Mouse (Mus musculus) kidney, embryonic 14.5 days (tissue): ENCODE measurements around the gene Drg1. TPM values are rescaled to one million over a fixed set of nuclear protein-coding genes. Genes with fewer than 3 reads are reported as not detected.

Experiments used
- ATAC-seq: fragments of 200-750 bp; cut with Nextera tagmentation; 2 replicates; pipeline ENCODE4 v1.8.0; 2017; ENCODE audit warnings: moderate number of reproducible peaks, mild to moderate bottlenecking, moderate TSS enrichment, moderate library complexity; ENCODE audit not compliant: low FRiP score, low TSS enrichment
- H3K27ac ChIP-seq: fragments of 300-500 bp; sonication (generic); 2 replicates; pipeline ENCODE4 v1.5.1; 2014; ENCODE audit warnings: low read depth, mild to moderate bottlenecking, low read length, moderate library complexity, mixed read lengths
- H3K27me3 ChIP-seq: fragments of 300-500 bp; sonication (generic); 2 replicates; pipeline ENCODE4 v1.6.1; 2014; ENCODE audit warnings: mild to moderate bottlenecking, low read length; ENCODE audit not compliant: control insufficient read depth, insufficient read depth
- H3K36me3 ChIP-seq: fragments of 300-500 bp; sonication (generic); 2 replicates; pipeline ENCODE4 v1.6.1; 2014; ENCODE audit warnings: low read length, mixed read lengths; ENCODE audit not compliant: control insufficient read depth, insufficient read depth
- H3K4me1 ChIP-seq: fragments of 300-500 bp; sonication (generic); 2 replicates; pipeline ENCODE4 v1.6.1; 2014; ENCODE audit warnings: low read length, mixed read lengths; ENCODE audit not compliant: control insufficient read depth, insufficient read depth
- H3K4me2 ChIP-seq: fragments of 300-500 bp; sonication (generic); replicated peaks from 2 replicates; pipeline ENCODE4 v1.6.1; 2014; ENCODE audit warnings: low read depth, mild to moderate bottlenecking, low read length
- H3K4me3 ChIP-seq: fragments of 300-500 bp; sonication (generic); 2 replicates; pipeline ENCODE4 v1.5.1; 2014; ENCODE audit warnings: mild to moderate bottlenecking, low read length
- H3K9ac ChIP-seq: fragments of 300-500 bp; sonication (generic); 2 replicates; pipeline ENCODE4 v1.6.1; 2014; ENCODE audit warnings: low read depth, mild to moderate bottlenecking, low read length, moderate library complexity
- H3K9me3 ChIP-seq: fragments of 300-500 bp; sonication (generic); 2 replicates; pipeline ENCODE4 v1.6.1; 2016; ENCODE audit warnings: low read length; ENCODE audit not compliant: control insufficient read depth
- WGBS: fragments of 180-500 bp; shearing (Covaris S2); extraction: QIAGEN DNeasy Blood & Tissue Kit; methylation state at CpG from one replicate; pipeline ENCODE4 v1.1.7; 2014; 5-methylcytosine and 5-hydroxymethylcytosine counted together
- polyA plus RNA-seq: library from polyadenylated mRNA; unstranded; fragments of >200 nt; fragmentation: Nextera tagmentation; extraction: Ambion mirVana; gene quantifications from 2 replicates; pipeline ENCODE4 v1.2.1, GENCODE M21; 2014

The Drg1 gene
- polyA plus RNA-seq, 1 experiment from 2014 or later: 249 TPM

DNA sequence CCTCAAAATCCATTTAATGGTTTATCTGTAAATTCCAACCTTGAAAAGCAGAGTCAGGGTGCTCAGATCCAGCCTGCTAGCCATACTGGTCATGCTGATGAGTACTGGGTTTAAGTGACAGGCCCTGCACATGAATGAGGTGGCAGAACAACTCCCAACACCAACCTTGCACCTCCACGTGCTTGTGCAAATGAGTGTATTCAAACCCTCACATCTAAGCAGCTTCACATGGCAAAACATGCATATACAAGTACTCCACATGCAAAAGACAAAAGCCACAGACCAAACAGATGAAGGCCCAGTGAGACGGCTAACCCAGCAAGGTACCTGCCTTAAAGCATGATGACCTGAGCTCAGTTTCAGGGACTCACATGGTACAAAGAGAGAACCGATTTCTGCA, 19.7 kb upstream of the Drg1 start:
- H3K9ac ChIP-seq: no peak overlapping the region
- H3K4me1 ChIP-seq: peaks cover 9% of the 10 kb centered on the region
- no peak for ATAC-seq
- H3K36me3 ChIP-seq: no peaks in the 10 kb centered on the region
- WGBS: 91% methylated on average over 3 of the region's 3 CpGs
- H3K4me2 ChIP-seq: no peak overlapping the region
- H3K27me3 ChIP-seq: no peaks in the 10 kb centered on the region
- peaks cover 5% of the 10 kb centered on the region; the same call in 1 of the 2 replicates for H3K9me3 ChIP-seq
- no peak overlapping the region for H3K27ac ChIP-seq
- H3K4me3 ChIP-seq: no peak overlapping the region

DNA sequence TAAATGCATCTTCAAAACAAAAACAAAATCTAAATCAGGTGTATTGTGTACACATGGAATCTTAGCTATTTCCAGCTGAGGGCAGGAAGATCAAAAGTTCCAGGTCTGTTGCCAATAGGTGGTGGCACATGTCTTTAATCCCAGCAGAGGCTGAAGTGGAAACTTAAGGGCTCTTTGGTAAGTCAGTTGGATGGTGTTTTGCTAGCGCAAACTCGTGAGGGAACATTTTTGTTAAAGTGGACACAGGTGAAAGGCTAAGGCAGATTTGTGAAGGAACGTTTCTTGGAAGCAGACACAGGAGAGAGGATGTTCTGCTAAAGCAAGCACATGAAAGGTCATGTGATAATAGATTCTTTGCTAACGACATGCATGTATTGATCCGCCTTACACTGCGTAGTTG, 17.4 kb upstream of the Drg1 start:
- Histone ChIP-seq H3K4me3 (no peak overlapping the region), H3K27me3 (no peaks in the 10 kb centered on the region), H3K27ac (no peak overlapping the region), H3K9me3 (peaks cover 5% of the 10 kb centered on the region; the same call in 1 of the 2 replicates), H3K36me3 (no peaks in the 10 kb centered on the region), H3K4me1 (peaks cover 9% of the 10 kb centered on the region), H3K9ac (no peak overlapping the region), H3K4me2 (no peak overlapping the region)
- WGBS: 92% methylated on average over 6 of the region's 6 CpGs
- no peak for ATAC-seq

DNA sequence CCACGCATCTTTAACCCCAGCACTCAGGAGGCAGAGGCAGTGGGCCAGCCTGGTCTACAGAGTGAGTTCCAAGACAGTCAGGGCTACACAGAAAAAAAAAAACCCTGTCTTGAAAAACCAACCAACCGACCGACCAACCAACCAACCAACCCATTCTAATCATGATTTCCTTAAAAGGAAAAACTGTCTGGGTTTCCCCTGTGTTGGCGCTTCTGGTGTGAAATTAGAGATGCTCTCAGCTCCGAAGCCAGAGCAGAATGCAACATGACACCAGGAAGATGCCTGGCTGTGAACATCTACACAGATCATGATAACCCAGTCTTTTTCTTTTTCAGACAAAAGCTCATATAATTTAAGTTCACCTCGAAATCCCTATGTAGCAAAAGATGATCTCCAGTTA, 16.7 kb upstream of the Drg1 start:
- Histone ChIP-seq H3K27me3 (no peaks in the 10 kb centered on the region), H3K9me3 (peaks cover 5% of the 10 kb centered on the region; the same call in 1 of the 2 replicates), H3K4me1 (peaks cover 5% of the 10 kb centered on the region; the same call in 1 of the 2 replicates), H3K9ac (no peak overlapping the region), H3K4me2 (no peak overlapping the region), H3K4me3 (no peak overlapping the region), H3K36me3 (no peaks in the 10 kb centered on the region), H3K27ac (no peak overlapping the region)
- ATAC-seq: no peak
- WGBS: 64% methylated on average over 6 of the region's 6 CpGs

DNA sequence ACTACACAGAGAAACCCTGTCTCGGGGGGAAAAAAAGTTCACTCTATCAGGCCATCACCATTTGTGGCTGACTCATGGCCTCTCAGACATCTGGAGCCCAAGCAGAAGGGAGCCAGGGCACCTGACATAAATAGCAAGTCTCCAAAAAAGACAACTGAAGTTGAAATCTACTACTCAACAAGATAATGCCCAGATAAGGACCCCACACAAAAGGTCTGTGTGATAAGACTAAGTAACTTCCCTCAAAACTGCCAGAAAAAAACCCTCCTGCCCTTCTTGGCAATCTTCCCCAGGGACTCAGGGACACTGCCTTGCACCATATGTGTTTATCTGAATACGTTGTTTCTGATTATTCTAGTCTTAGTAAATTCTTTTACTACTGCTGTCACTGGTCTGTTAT, 13.5 kb upstream of the Drg1 start:
- 84% methylated on average over 2 of the region's 2 CpGs for WGBS
- H3K4me1 ChIP-seq: no peaks in the 10 kb centered on the region
- ATAC-seq: no peak
- no peak overlapping the region for H3K9ac ChIP-seq
- H3K4me2 ChIP-seq: no peak overlapping the region
- no peaks in the 10 kb centered on the region for H3K36me3 ChIP-seq
- H3K4me3 ChIP-seq: no peak overlapping the region
- H3K9me3 ChIP-seq: peaks cover 5% of the 10 kb centered on the region; the same call in 1 of the 2 replicates
- H3K27ac ChIP-seq: no peak overlapping the region
- H3K27me3 ChIP-seq: no peaks in the 10 kb centered on the region

DNA sequence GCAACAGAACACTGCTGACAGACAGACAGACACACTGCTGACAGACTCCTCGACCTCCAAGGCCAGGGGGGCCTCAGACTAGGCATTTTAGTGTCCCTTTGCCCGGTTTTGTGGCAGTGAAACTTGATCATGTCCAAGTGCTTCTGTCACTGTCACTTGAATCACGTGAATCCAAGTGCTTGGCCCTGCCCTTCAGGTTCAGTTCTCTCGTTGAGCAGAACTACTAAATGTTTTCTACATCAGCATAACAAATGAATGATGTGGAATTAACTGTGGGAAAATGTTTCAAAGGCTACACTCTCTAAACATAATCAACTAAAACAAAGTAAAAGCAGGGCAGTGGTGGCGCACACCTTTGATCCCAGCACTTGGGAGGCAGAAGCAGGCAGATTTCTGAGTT, 12.1 kb upstream of the Drg1 start:
- Histone ChIP-seq H3K4me1 (no peaks in the 10 kb centered on the region), H3K9ac (no peak overlapping the region), H3K9me3 (peaks cover 5% of the 10 kb centered on the region; the same call in 1 of the 2 replicates), H3K27me3 (no peaks in the 10 kb centered on the region), H3K4me3 (no peak overlapping the region), H3K36me3 (no peaks in the 10 kb centered on the region), H3K4me2 (no peak overlapping the region), H3K27ac (no peak overlapping the region)
- WGBS: 52% methylated on average over 5 of the region's 5 CpGs
- no peak for ATAC-seq

DNA sequence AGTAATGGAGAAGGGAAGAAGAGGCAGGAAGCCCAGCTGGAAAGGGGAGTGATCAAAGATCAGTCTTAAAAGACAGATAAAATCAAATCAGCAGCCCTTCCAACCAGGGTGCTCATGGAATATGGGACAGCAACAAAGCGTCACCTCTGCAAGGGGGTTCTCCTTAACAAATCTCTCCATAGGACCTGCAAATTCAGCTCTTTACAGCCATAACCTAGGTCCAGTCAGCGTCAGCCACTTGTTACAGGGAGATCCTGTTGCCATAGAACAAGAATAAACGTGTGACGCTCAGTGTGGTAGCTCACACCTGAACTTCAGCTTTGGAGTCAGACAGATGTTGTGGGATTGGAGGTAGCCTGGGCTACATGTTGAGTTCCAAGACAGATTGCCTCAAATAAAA, 3.0 kb upstream of the Drg1 start:
- H3K27me3 ChIP-seq: no peaks in the 10 kb centered on the region
- H3K27ac ChIP-seq: no peak overlapping the region
- no peak for ATAC-seq
- no peaks in the 10 kb centered on the region for H3K36me3 ChIP-seq
- 14% methylated on average over 4 of the region's 4 CpGs for WGBS
- H3K4me1 ChIP-seq: peaks cover 10% of the 10 kb centered on the region; the same call in 1 of the 2 replicates
- H3K4me3 ChIP-seq: no peak overlapping the region
- no peaks in the 10 kb centered on the region for H3K9me3 ChIP-seq
- no peak overlapping the region for H3K9ac ChIP-seq
- no peak overlapping the region for H3K4me2 ChIP-seq

DNA sequence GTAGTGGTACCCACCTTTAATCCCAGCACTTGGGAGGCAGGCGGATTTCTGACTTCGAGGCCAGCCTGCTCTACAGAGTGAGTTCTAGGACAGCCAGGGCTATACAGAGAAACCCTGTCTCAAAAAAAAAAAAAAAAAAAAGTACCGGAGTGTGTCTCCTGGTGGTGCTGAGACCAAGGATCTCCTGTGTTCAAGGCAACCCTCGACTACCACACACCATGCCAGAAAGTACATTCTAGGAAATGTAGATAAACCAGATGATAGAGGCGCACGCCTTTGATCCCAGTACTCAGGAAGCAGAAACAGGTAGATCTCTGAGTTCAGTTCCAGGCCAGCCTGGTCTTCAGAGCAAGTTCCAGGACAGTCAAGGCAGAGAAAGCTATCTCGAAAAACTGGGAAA, 918 bp upstream of the Drg1 start:
- Histone ChIP-seq H3K9ac (peak overlapping the region; percentile 98), H3K4me3 (peak overlapping the region; percentile 94), H3K9me3 (no peaks in the 10 kb centered on the region), H3K27ac (peak overlapping the region; percentile 96; the same call in 1 of the 2 replicates), H3K27me3 (no peaks in the 10 kb centered on the region), H3K36me3 (peaks cover 17% of the 10 kb centered on the region), H3K4me2 (peak overlapping the region; percentile 53), H3K4me1 (peaks cover 10% of the 10 kb centered on the region; the same call in 1 of the 2 replicates)
- WGBS: 62% methylated on average over 7 of the region's 7 CpGs
- ATAC-seq: no peak; the same call in 1 of the 2 replicates

DNA sequence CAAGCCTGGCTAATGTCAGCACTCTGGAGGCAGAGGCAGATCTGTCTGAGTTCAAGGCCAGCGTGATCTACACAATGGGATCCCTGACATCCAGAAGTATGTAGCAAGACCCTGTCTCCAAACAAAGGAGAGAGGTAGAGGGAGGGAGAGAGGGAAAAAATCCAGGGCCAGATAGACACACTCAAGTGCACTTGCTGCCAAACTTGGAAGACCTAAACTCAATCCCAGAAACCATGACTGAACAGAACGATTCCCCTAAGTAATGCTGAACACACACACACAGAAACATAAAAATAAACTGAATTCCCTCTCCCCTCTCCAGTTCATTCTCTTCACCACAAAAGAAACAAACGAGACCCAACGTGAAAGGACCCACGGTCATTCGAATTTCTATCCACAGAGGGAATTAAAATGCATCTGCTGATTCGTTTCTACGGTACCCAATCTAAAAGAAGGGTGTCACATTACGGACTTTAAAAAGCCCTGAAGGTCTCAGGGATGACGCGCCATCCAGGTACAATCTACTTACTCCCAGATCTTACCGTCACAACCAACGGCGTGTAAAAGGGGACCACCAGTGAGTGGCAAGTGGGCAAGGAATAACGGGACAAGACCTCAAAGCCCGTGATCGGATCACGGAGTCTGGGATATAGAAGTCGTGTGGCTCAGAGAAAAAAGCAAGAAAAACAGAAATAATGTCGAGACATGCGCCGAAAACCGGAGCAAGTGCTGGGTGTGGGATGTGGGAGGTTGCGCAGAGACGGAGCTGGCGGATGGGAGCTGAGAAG, 730 bp downstream of the Drg1 start:
- ATAC-seq: peak; percentile 14; the same call in 1 of the 2 replicates
- Histone ChIP-seq H3K27me3 (no peaks in the 10 kb centered on the region), H3K27ac (peak overlapping the region; percentile 96), H3K36me3 (peaks cover 31% of the 10 kb centered on the region), H3K4me3 (peak overlapping the region; percentile 94), H3K9me3 (no peaks in the 10 kb centered on the region), H3K4me2 (peak overlapping the region; percentile 67), H3K4me1 (peaks cover 10% of the 10 kb centered on the region; the same call in 1 of the 2 replicates), H3K9ac (peak overlapping the region; percentile 98)
- 2% methylated on average over 26 of the region's 26 CpGs for WGBS

DNA sequence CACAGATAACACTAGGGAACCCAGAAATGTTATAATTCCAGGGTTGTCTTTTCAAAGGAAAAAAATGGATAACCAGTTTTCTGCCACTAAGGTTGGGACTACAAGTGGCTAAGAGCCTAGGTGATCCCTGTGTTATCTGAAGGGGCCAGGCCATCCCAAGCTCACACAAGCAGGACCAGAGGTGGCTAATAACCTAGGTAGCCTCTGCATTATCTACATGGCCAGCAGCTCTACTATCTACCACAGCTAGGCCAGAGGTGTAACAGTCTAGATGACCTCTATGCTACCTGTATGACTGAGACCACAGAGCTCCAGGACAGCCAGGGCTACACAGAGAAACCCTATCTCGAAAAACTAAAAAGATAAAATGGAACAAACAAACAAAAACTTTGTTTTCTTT, 6.7 kb downstream of the Drg1 start:
- Histone ChIP-seq H3K4me1 (no peaks in the 10 kb centered on the region), H3K4me2 (no peak overlapping the region), H3K27me3 (no peaks in the 10 kb centered on the region), H3K36me3 (peaks cover 84% of the 10 kb centered on the region), H3K9ac (no peak overlapping the region), H3K4me3 (no peak overlapping the region), H3K27ac (no peak overlapping the region), H3K9me3 (no peaks in the 10 kb centered on the region)
- WGBS: 94% methylated on average over 1 of the region's 1 CpGs
- no peak for ATAC-seq
